In genomic region chr19:4013066-4013465, GRCm38 (mm10) we compare ENCODE assay signal across 8 mouse cellular contexts. TPM values are rescaled to one million over a fixed set of nuclear protein-coding genes. Genes with fewer than 3 reads are reported as not detected.
DNase-seq lines count a peak whose midpoint lies in the region; ATAC-seq and TF ChIP-seq lines count a peak whose summit lies in the region.

No protein-coding gene starts in this region.

- no peak for TF ChIP-seq CTCF in layer of hippocampus, adult 2 months (conservative IDR thresholded peaks at IDR 0.05)

- H3K27me3 ChIP-seq in embryonic facial prominence, embryonic 15.5 days = no peaks in the 10 kb centered on the region
- H3K27me3 ChIP-seq in limb, embryonic 13.5 days = no peaks in the 10 kb centered on the region
- H3K27me3 ChIP-seq in neural tube, embryonic 14.5 days (ENCODE audit: control insufficient read depth, insufficient read depth, low read length) = no peaks in the 10 kb centered on the region

- peak overlapping the region; percentile 67 for H3K4me2 ChIP-seq in embryonic facial prominence, embryonic 15.5 days (replicated peaks)
- H3K4me2 ChIP-seq in limb, embryonic 13.5 days (replicated peaks) = peak overlapping the region; percentile 62
- peak overlapping the region; percentile 34; the same call in 1 of the 2 replicates for H3K4me2 ChIP-seq in neural tube, embryonic 14.5 days (ENCODE audit: low read depth, low read length)

- ATAC-seq in embryonic facial prominence, embryonic 15.5 days (ENCODE audit: insufficient number of reproducible peaks, low FRiP score, low TSS enrichment, low read depth) = no peak
- no peak; the same call in none of the 2 replicates for ATAC-seq in limb, embryonic 13.5 days (ENCODE audit: low FRiP score, low read depth)
- ATAC-seq in neural tube, embryonic 14.5 days (ENCODE audit: low read depth) = no peak; the same call in 1 of the 2 replicates

- peak overlapping the region; percentile 74; the same call in 1 of the 2 replicates for H3K27ac ChIP-seq in layer of hippocampus, adult 2 months
- no peak overlapping the region; the same call in 1 of the 2 replicates for H3K27ac ChIP-seq in embryonic facial prominence, embryonic 15.5 days (replicated peaks)
- no peak overlapping the region for H3K27ac ChIP-seq in limb, embryonic 13.5 days
- H3K27ac ChIP-seq in neural tube, embryonic 14.5 days (ENCODE audit: low read depth, low read length) = no peak overlapping the region

- peaks cover 16% of the 10 kb centered on the region for H3K4me1 ChIP-seq in embryonic facial prominence, embryonic 15.5 days
- H3K4me1 ChIP-seq in limb, embryonic 13.5 days = peaks cover 6% of the 10 kb centered on the region
- peaks cover 11% of the 10 kb centered on the region for H3K4me1 ChIP-seq in neural tube, embryonic 14.5 days (ENCODE audit: control insufficient read depth, insufficient read depth, low read length)

- DNase-seq in layer of hippocampus, adult 2 months (ENCODE audit: low spot score in 2 of 2) = no peak
- no peak for DNase-seq in layer of hippocampus, postnatal 25 days (ENCODE audit: extremely low spot score in 1 of 2, low spot score in 1 of 2)
- DNase-seq in cerebellum, adult 9-11 months = no peak
- no peak for DNase-seq in spleen, postnatal 36 days (ENCODE audit: low spot score in 2 of 2)
- no peak for DNase-seq in adrenal gland, postnatal 36 days

- peak overlapping the region; percentile 35; the same call in 1 of the 2 replicates for H3K9ac ChIP-seq in embryonic facial prominence, embryonic 15.5 days
- peak overlapping the region; percentile 57 for H3K9ac ChIP-seq in limb, embryonic 13.5 days
- 0 out of 2 replicates have a peak overlapping the region, but pooled peaks have one; percentile 1 for H3K9ac ChIP-seq in neural tube, embryonic 14.5 days (replicated peaks; ENCODE audit: low read depth, low read length)

- peaks cover 24% of the 10 kb centered on the region for H3K36me3 ChIP-seq in embryonic facial prominence, embryonic 15.5 days
- H3K36me3 ChIP-seq in limb, embryonic 13.5 days = peaks cover 30% of the 10 kb centered on the region
- peaks cover 19% of the 10 kb centered on the region; the same call in 1 of the 2 replicates for H3K36me3 ChIP-seq in neural tube, embryonic 14.5 days (ENCODE audit: control insufficient read depth, insufficient read depth, low read length)

- no peaks in the 10 kb centered on the region for H3K9me3 ChIP-seq in embryonic facial prominence, embryonic 15.5 days (replicated peaks)
- no peaks in the 10 kb centered on the region for H3K9me3 ChIP-seq in limb, embryonic 13.5 days
- no peaks in the 10 kb centered on the region for H3K9me3 ChIP-seq in neural tube, embryonic 14.5 days (ENCODE audit: control insufficient read depth, low read length)

- 19% methylated on average over 9 of the region's 9 CpGs for WGBS in embryonic facial prominence, embryonic 15.5 days
- WGBS in limb, embryonic 13.5 days = 21% methylated on average over 9 of the region's 9 CpGs
- 24% methylated on average over 9 of the region's 9 CpGs for WGBS in neural tube, embryonic 14.5 days

- H3K4me3 ChIP-seq in layer of hippocampus, adult 2 months = peak overlapping the region; percentile 99
- H3K4me3 ChIP-seq in embryonic facial prominence, embryonic 15.5 days (replicated peaks) = peak overlapping the region; percentile 95
- peak overlapping the region; percentile 83 for H3K4me3 ChIP-seq in limb, embryonic 13.5 days
- peak overlapping the region; percentile 69 for H3K4me3 ChIP-seq in neural tube, embryonic 14.5 days (ENCODE audit: low read depth, low read length)

RNA-seq across cellular contexts. Expression of gene Ndufv1, which starts 0.5 kb away (rescaled TPM):
- 100 to 1,000 TPM; 240 to 245 TPM for total RNA-seq in layer of hippocampus, adult 2 months (2021)
- 100 to 1,000 TPM; 222 to 263 TPM for total RNA-seq in layer of hippocampus, postnatal 25 days (2021)
- polyA plus RNA-seq in embryonic facial prominence, embryonic 15.5 days (2015; fragmentation: Nextera tagmentation; extraction: Ambion mirVana) = 190 and 202 TPM in 2 replicates
- polyA plus RNA-seq in limb, embryonic 13.5 days (2015; fragmentation: Nextera tagmentation; extraction: Ambion mirVana) = 188 and 199 TPM in 2 replicates
- 241 and 262 TPM in 2 replicates for polyA plus RNA-seq in neural tube, embryonic 14.5 days (2014; fragmentation: Nextera tagmentation; extraction: Ambion mirVana)
- total RNA-seq in adrenal gland, postnatal 36 days (2021) = 100 to 1,000 TPM; 355 to 381 TPM

RNA-seq across cellular contexts. Expression of gene Doc2g, which starts 10.0 kb away (rescaled TPM):
- 1 to 10 TPM; 3.2 TPM for total RNA-seq in layer of hippocampus, adult 2 months (2021)
- 1 to 10 TPM; 2.4 to 3.3 TPM for total RNA-seq in layer of hippocampus, postnatal 25 days (2021)
- 5.4 and 5.6 TPM in 2 replicates for polyA plus RNA-seq in embryonic facial prominence, embryonic 15.5 days (2015; fragmentation: Nextera tagmentation; extraction: Ambion mirVana)
- 4.6 and 5.5 TPM in 2 replicates for polyA plus RNA-seq in limb, embryonic 13.5 days (2015; fragmentation: Nextera tagmentation; extraction: Ambion mirVana)
- polyA plus RNA-seq in neural tube, embryonic 14.5 days (2014; fragmentation: Nextera tagmentation; extraction: Ambion mirVana) = 6.2 and 6.5 TPM in 2 replicates
- total RNA-seq in adrenal gland, postnatal 36 days (2021) = 1 to 10 TPM; 1.1 to 1.9 TPM

RNA-seq across cellular contexts. Expression of gene Gm49405, which starts 12.6 kb away (rescaled TPM):
- total RNA-seq in layer of hippocampus, adult 2 months (2021) = 1 to 10 TPM; 1.3 to 1.4 TPM
- total RNA-seq in layer of hippocampus, postnatal 25 days (2021) = 1 to 10 TPM; 1.1 to 1.4 TPM
- polyA plus RNA-seq in embryonic facial prominence, embryonic 15.5 days (2015; fragmentation: Nextera tagmentation; extraction: Ambion mirVana) = 3.9 and 4.7 TPM in 2 replicates
- polyA plus RNA-seq in limb, embryonic 13.5 days (2015; fragmentation: Nextera tagmentation; extraction: Ambion mirVana) = 4.5 and 4.7 TPM in 2 replicates
- 3.8 and 4.9 TPM in 2 replicates for polyA plus RNA-seq in neural tube, embryonic 14.5 days (2014; fragmentation: Nextera tagmentation; extraction: Ambion mirVana)
- total RNA-seq in adrenal gland, postnatal 36 days (2021) = under 1 TPM; 0.72 to 0.96 TPM

RNA-seq across cellular contexts. Expression of gene Nudt8, which starts 12.7 kb away (rescaled TPM):
- 10 to 100 TPM; 10.2 to 10.7 TPM for total RNA-seq in layer of hippocampus, adult 2 months (2021)
- 10 to 100 TPM in 1 of 2 experiments, 1 to 10 TPM in 1; 9.9 to 10.2 TPM for total RNA-seq in layer of hippocampus, postnatal 25 days (2021)
- 31.0 and 35.8 TPM in 2 replicates for polyA plus RNA-seq in embryonic facial prominence, embryonic 15.5 days (2015; fragmentation: Nextera tagmentation; extraction: Ambion mirVana)
- polyA plus RNA-seq in limb, embryonic 13.5 days (2015; fragmentation: Nextera tagmentation; extraction: Ambion mirVana) = 32.9 and 34.2 TPM in 2 replicates
- 29.4 and 33.7 TPM in 2 replicates for polyA plus RNA-seq in neural tube, embryonic 14.5 days (2014; fragmentation: Nextera tagmentation; extraction: Ambion mirVana)
- 10 to 100 TPM; 20.4 to 30.8 TPM for total RNA-seq in adrenal gland, postnatal 36 days (2021)

RNA-seq across cellular contexts. Expression of gene Tbx10, which starts 20.5 kb away (rescaled TPM):
- total RNA-seq in layer of hippocampus, adult 2 months (2021) = not detected
- not detected for total RNA-seq in layer of hippocampus, postnatal 25 days (2021)
- polyA plus RNA-seq in embryonic facial prominence, embryonic 15.5 days (2015; fragmentation: Nextera tagmentation; extraction: Ambion mirVana) = not detected in 2 replicates
- not detected in 2 replicates for polyA plus RNA-seq in limb, embryonic 13.5 days (2015; fragmentation: Nextera tagmentation; extraction: Ambion mirVana)
- not detected in 2 replicates for polyA plus RNA-seq in neural tube, embryonic 14.5 days (2014; fragmentation: Nextera tagmentation; extraction: Ambion mirVana)
- not detected for total RNA-seq in adrenal gland, postnatal 36 days (2021)

Comparison
In these comparisons a context has a peak if more than half of its experiments do, and no peak if none do; other contexts are left out.
1. H3K9ac ChIP-seq: peak in every context shown above with its lines; median percentile 57 in limb, embryonic 13.5 days; 35 in embryonic facial prominence, embryonic 15.5 days; 1 in neural tube, embryonic 14.5 days.